Mouse (Mus musculus): ENCODE measurements at regions not wholly inside any gene's neighbourhood (a gene's known extent, or its start where the extent isn't known, plus 50 kb on each side); places are given as distances from the start of the nearest gene placed in this dataset.

GRCm38 (mm10) chr1:125307223-125307622 is 128.3 kb downstream of the Actr3 start:
- no peak for DNase-seq

DNA sequence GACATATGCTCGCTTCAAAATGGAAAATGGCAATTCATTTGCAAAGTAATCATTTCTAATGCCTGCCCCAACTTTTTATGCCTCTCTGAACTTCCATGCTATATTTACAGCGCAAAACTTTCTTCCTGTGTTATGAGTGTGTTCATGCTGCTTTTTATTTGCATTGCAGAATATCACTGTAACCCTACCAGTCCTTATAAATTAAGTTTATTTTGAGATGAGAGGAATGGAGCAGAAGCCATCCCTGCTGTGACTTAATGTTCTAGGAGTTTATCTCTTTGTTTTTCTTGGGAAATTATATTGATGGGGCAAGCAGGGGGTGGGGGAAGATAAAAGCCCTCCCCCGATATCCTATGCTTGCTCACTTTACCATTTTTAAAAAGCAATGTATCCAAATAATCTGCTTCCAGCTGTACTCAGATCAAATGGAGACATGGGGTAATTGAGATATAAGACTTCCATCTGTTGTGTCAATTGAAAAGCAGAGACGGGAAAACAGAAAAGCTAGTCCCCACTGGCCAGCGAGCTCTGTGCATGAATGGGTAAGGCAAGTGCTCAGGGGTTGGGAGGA is 136.9 kb downstream of the Actr3 start:
- no peak for DNase-seq

- no peak for DNase-seq
Observed at GRCm38 (mm10) chr1:125295646-125296045, 139.9 kb downstream of the Actr3 start.

- no peak for DNase-seq
Observed at GRCm38 (mm10) chr1:125290320-125291021, 145.1 kb downstream of the Actr3 start.

DNA sequence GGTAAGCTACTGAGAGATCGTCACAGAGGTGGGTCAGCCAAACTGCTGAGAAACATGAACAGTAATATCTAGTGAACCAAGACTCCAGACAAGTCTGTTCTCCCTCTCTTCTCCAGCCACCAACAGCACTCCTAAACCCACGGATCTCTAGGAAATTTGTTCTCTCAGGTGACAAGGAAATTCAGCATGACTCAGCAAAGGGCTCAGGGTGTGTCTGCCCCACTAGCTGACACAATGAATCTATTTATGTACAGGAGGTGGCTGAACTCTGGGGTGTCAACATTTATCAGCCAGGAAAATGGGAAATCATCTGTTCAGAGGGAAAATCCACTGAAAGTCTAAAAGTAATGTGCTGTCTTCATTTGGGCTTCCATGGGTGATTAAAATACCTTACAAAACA is 149.2 kb downstream of the Actr3 start:
- DNase-seq: no peak

DNA sequence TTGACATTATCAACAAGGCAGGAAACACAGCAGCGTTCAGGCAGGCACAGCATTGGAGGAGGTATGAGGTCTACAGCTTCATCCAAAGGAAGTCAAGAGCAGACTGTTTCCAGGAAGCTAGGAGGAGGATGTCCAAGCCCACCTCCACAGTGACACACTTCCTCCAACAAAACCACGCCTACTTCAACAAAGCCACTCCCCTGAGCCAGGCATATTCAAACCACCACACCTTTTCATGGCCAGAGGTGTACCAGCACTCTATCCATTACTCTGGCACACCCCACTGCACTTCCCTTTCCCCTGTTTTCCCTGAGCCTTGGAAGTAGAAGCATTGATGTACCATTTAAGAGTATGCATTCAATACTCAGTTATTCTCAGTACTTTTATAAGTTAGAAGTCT is 150.8 kb downstream of the Actr3 start:
- DNase-seq: no peak

GRCm38 (mm10) chr1:125273752-125274151 is 161.8 kb downstream of the Actr3 start:
- DNase-seq: no peak

DNA sequence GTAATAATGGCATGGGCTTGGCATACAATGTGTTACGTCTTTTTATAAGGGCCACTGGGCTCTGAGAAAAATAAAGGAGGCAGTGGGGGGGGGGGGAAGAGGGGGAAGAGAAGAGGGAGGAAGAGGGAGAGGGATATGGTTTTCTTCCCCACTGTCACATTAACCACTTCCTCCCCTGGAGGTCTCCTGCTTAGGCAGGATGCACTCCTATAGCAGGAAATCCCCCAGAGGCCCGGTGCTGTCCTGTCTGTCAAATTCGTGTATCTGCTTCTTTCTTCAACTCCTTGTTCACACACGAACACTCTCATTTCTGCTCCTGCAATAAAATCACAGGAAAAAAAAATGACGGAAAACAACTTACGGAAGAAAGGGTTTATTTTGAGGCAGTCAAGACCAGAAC is 171.8 kb downstream of the Actr3 start:
- DNase-seq: no peak

GRCm38 (mm10) chr1:125263068-125263467 is 172.5 kb downstream of the Actr3 start:
- DNase-seq: no peak

- DNase-seq: no peak
Observed at GRCm38 (mm10) chr1:125242345-125242744, 193.2 kb downstream of the Actr3 start.

DNA sequence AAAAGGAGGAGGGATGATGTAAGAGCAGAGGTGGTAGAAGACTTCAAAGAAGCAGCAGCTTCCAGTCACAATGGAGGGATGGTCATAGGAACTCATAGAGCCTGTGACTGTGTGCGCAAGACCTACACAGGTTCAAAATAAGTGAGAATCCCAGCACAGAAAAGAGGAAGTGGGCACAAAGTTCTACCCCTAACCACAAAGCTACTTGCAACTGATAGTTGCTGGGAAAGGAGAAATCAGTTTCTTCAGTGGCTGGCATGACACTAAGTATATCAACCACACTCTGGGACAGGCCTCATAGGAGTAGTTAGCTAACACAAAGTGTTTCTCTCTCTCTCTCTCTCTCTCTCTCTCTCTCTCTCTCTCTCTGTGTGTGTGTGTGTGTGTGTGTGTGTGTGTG is 193.8 kb downstream of the Actr3 start:
- no peak for DNase-seq

GRCm38 (mm10) chr1:125237595-125237988 is 197.9 kb downstream of the Actr3 start:
- no peak for DNase-seq

- peak; percentile 13 for DNase-seq
Observed at GRCm38 (mm10) chr1:125236948-125237594, 198.5 kb downstream of the Actr3 start.

DNA sequence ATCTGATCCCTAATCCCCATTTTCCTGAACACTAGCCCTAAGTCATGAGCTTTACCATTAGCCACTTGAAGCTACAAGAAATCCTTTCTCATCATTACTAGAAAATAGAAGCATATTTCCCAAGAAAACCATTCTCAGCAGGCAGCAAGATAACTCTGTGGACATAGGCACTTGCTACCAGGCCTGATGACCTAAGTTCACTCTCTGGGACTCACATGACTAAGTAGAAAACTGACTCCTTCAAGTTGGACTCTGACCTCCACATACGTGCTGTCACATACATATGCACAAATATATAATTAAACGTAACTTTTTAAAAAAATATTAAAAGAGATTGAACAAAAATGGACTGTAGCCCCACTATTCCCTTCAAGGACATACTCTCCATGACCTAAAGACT is 200.8 kb downstream of the Actr3 start:
- DNase-seq: no peak

DNA sequence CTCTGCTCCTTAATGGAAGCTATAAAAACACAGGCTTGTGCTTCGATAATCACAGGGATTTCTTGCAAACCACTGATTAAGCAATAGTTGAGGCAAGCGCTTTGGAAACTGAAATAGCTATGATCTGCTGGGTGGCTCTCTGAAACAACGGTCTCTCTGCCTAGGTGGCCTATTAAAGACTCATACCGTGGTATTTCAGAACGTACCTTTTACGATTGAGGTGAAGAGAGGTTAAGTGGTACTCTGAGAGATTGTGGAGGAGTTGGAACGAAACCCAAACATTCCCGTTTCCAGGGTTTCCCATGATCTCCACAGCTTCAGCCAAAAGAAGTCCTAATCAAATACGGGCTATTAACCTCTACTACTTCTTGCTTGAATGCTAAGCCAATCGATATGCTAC is 212.2 kb downstream of the Actr3 start:
- no peak for DNase-seq

- DNase-seq: no peak
Observed at GRCm38 (mm10) chr1:125216192-125216591, 219.3 kb downstream of the Actr3 start.

GRCm38 (mm10) chr1:125187091-125187490 is 248.4 kb downstream of the Actr3 start:
- DNase-seq: no peak

- DNase-seq: no peak
Observed at GRCm38 (mm10) chr1:125176124-125176937, 259.2 kb downstream of the Actr3 start.

- DNase-seq: no peak
Observed at GRCm38 (mm10) chr1:125174725-125175124, 260.8 kb downstream of the Actr3 start.

GRCm38 (mm10) chr1:125172474-125172873 is 263.1 kb downstream of the Actr3 start:
- DNase-seq: no peak

- DNase-seq: no peak
Observed at GRCm38 (mm10) chr1:125165226-125165625, 270.3 kb downstream of the Actr3 start.

- DNase-seq: no peak
Observed at GRCm38 (mm10) chr1:125158481-125158880, 277.0 kb downstream of the Actr3 start.

DNA sequence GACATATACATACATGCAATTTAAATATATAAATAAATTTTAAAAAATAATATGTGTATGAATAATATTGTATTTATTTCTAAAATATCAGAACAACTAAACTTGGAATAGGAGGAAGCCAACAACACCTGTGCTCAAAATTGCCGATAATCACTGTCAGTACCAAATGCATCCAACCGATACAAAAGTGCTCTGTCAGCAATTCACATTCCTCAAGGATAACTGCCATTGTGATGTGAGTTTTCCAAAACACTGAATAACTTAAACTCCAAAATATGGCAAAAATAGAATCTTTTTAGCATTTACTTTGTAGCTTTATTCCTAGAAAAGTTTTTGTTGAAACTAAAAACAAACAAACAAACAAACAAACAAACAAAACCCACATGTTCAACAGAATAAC is 279.4 kb downstream of the Actr3 start:
- DNase-seq: no peak
